Mouse (Mus musculus): ENCODE results near the gene Kctd21. TPM values are rescaled to one million over a fixed set of nuclear protein-coding genes. Genes with fewer than 3 reads are reported as not detected.
A peak's percentile ranks its signal among the peaks of the same experiment; 100 is the strongest.

The Kctd21 gene
- polyA plus RNA-seq, 1 experiment, result not detected

GRCm38 (mm10) chr7:97312856-97313255 is 19.3 kb upstream of the Kctd21 start:
- 88% methylated on average over 6 of the region's 6 CpGs for WGBS
- no peak for TF ChIP-seq POLR2A (IDR thresholded peaks at IDR 0.05; ENCODE audit: insufficient read depth, low read depth, low read length)
- no peak for TF ChIP-seq CTCF (IDR thresholded peaks at IDR 0.05; ENCODE audit: insufficient read depth, low read depth, low read length)
- Histone ChIP-seq H3K4me1 (ENCODE audit: control insufficient read depth, insufficient read depth, low read length) (no peaks in the 10 kb centered on the region), H3K4me3 (ENCODE audit: insufficient read depth, low read depth, low read length) (no peak overlapping the region), H3K27ac (ENCODE audit: insufficient read depth, low read depth, low read length) (no peak overlapping the region)

- WGBS, result 83% methylated on average over 7 of the region's 7 CpGs
- TF ChIP-seq POLR2A (IDR thresholded peaks at IDR 0.05; ENCODE audit: insufficient read depth, low read depth, low read length) (no peak), CTCF (IDR thresholded peaks at IDR 0.05; ENCODE audit: insufficient read depth, low read depth, low read length) (no peak)
- H3K27ac ChIP-seq (ENCODE audit: insufficient read depth, low read depth, low read length), result no peak overlapping the region
- H3K4me3 ChIP-seq (ENCODE audit: insufficient read depth, low read depth, low read length), result no peak overlapping the region
- no peaks in the 10 kb centered on the region for H3K4me1 ChIP-seq (ENCODE audit: control insufficient read depth, insufficient read depth, low read length)
Measured at GRCm38 (mm10) chr7:97313364-97313995, 18.6 kb upstream of the Kctd21 start.

GRCm38 (mm10) chr7:97314646-97315045 is 17.5 kb upstream of the Kctd21 start:
- Histone ChIP-seq H3K4me1 (ENCODE audit: control insufficient read depth, insufficient read depth, low read length) (no peaks in the 10 kb centered on the region), H3K27ac (ENCODE audit: insufficient read depth, low read depth, low read length) (no peak overlapping the region), H3K4me3 (ENCODE audit: insufficient read depth, low read depth, low read length) (no peak overlapping the region)
- TF ChIP-seq POLR2A (IDR thresholded peaks at IDR 0.05; ENCODE audit: insufficient read depth, low read depth, low read length) (no peak), CTCF (IDR thresholded peaks at IDR 0.05; ENCODE audit: insufficient read depth, low read depth, low read length) (no peak)
- WGBS, result 50% methylated on average over 5 of the region's 5 CpGs

- Histone ChIP-seq H3K27ac (ENCODE audit: insufficient read depth, low read depth, low read length) (no peak overlapping the region), H3K4me3 (ENCODE audit: insufficient read depth, low read depth, low read length) (no peak overlapping the region), H3K4me1 (ENCODE audit: control insufficient read depth, insufficient read depth, low read length) (no peaks in the 10 kb centered on the region)
- 90% methylated on average over 6 of the region's 6 CpGs for WGBS
- TF ChIP-seq CTCF (IDR thresholded peaks at IDR 0.05; ENCODE audit: insufficient read depth, low read depth, low read length) (no peak), POLR2A (IDR thresholded peaks at IDR 0.05; ENCODE audit: insufficient read depth, low read depth, low read length) (no peak)
Measured at GRCm38 (mm10) chr7:97315656-97316055, 16.5 kb upstream of the Kctd21 start.

- Histone ChIP-seq H3K4me3 (ENCODE audit: insufficient read depth, low read depth, low read length) (no peak overlapping the region), H3K27ac (ENCODE audit: insufficient read depth, low read depth, low read length) (no peak overlapping the region), H3K4me1 (ENCODE audit: control insufficient read depth, insufficient read depth, low read length) (no peaks in the 10 kb centered on the region)
- 90% methylated on average over 3 of the region's 3 CpGs for WGBS
- TF ChIP-seq CTCF (IDR thresholded peaks at IDR 0.05; ENCODE audit: insufficient read depth, low read depth, low read length) (no peak), POLR2A (IDR thresholded peaks at IDR 0.05; ENCODE audit: insufficient read depth, low read depth, low read length) (no peak)
Measured at GRCm38 (mm10) chr7:97317706-97318105, 14.4 kb upstream of the Kctd21 start.

GRCm38 (mm10) chr7:97324342-97324741 is 7.8 kb upstream of the Kctd21 start:
- Histone ChIP-seq H3K27ac (ENCODE audit: insufficient read depth, low read depth, low read length) (no peak overlapping the region), H3K4me1 (ENCODE audit: control insufficient read depth, insufficient read depth, low read length) (peaks cover 16% of the 10 kb centered on the region), H3K4me3 (ENCODE audit: insufficient read depth, low read depth, low read length) (no peak overlapping the region)
- TF ChIP-seq POLR2A (IDR thresholded peaks at IDR 0.05; ENCODE audit: insufficient read depth, low read depth, low read length) (no peak), CTCF (IDR thresholded peaks at IDR 0.05; ENCODE audit: insufficient read depth, low read depth, low read length) (no peak)
- 93% methylated on average over 8 of the region's 8 CpGs for WGBS

- no peak for TF ChIP-seq CTCF (IDR thresholded peaks at IDR 0.05; ENCODE audit: insufficient read depth, low read depth, low read length)
- no peak for TF ChIP-seq POLR2A (IDR thresholded peaks at IDR 0.05; ENCODE audit: insufficient read depth, low read depth, low read length)
- 34% methylated on average over 96 of the region's 96 CpGs for WGBS
- Histone ChIP-seq H3K4me3 (ENCODE audit: insufficient read depth, low read depth, low read length) (peak overlapping the region; percentile 18), H3K4me1 (ENCODE audit: control insufficient read depth, insufficient read depth, low read length) (peaks cover 26% of the 10 kb centered on the region), H3K27ac (ENCODE audit: insufficient read depth, low read depth, low read length) (no peak overlapping the region)
Measured at GRCm38 (mm10) chr7:97325156-97325985, 6.8 kb upstream of the Kctd21 start.

GRCm38 (mm10) chr7:97327376-97327775 is 4.8 kb upstream of the Kctd21 start:
- no peak for TF ChIP-seq POLR2A (IDR thresholded peaks at IDR 0.05; ENCODE audit: insufficient read depth, low read depth, low read length)
- TF ChIP-seq CTCF (IDR thresholded peaks at IDR 0.05; ENCODE audit: insufficient read depth, low read depth, low read length), result no peak
- Histone ChIP-seq H3K4me3 (ENCODE audit: insufficient read depth, low read depth, low read length) (no peak overlapping the region), H3K27ac (ENCODE audit: insufficient read depth, low read depth, low read length) (no peak overlapping the region), H3K4me1 (ENCODE audit: control insufficient read depth, insufficient read depth, low read length) (peaks cover 33% of the 10 kb centered on the region)
- WGBS, result 94% methylated on average over 4 of the region's 4 CpGs

- no peak for TF ChIP-seq POLR2A (IDR thresholded peaks at IDR 0.05; ENCODE audit: insufficient read depth, low read depth, low read length)
- no peak for TF ChIP-seq CTCF (IDR thresholded peaks at IDR 0.05; ENCODE audit: insufficient read depth, low read depth, low read length)
- 66% methylated on average over 13 of the region's 13 CpGs for WGBS
- Histone ChIP-seq H3K4me1 (ENCODE audit: control insufficient read depth, insufficient read depth, low read length) (peaks cover 42% of the 10 kb centered on the region), H3K4me3 (ENCODE audit: insufficient read depth, low read depth, low read length) (no peak overlapping the region), H3K27ac (ENCODE audit: insufficient read depth, low read depth, low read length) (no peak overlapping the region)
Measured at GRCm38 (mm10) chr7:97328891-97329588, 3.1 kb upstream of the Kctd21 start.
